Mouse (Mus musculus): ENCODE results near the gene Mon2.
"Not testable (repeated sequence)": the region's sequence is repeated elsewhere in the genome, so short reads cannot be mapped to it uniquely, and the experiment has no call there.

Mon2 gene

DNA sequence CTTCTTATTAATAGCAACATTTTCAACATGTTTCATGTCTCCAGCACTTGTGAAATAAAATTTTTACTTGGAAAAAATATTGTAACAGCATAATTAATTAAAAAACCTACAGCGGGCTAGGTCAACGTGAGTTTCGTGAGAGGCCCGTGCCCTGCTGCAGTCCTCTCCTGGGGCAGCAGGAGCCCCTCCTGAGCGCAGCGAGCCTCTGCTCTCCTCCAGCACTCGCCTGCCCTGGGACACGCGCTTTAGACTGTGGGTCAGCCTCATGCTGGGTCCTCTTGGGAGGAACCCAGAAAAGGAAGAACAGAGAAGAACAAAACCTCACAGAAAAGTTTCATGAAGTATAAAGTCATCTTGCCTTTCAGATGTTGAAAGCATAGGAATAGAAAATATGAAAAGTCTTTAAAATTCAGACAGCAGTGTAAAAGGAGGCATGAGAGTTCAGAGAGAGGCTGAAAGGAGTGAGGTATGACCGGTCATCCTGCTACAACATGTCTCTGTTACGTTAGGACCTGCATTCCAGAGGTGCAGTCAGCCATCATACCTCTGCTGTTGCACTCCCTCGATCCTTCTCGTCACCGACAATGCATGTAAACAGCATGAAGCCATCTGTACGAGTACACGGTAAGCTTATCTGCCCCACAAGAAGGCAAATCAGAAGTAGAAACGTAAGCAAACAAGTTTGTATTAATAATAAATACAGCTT lies 81.8 kb downstream of the Mon2 start:
- no peak for DNase-seq (ENCODE audit: extremely low spot score, low read depth, low spot score)

DNA sequence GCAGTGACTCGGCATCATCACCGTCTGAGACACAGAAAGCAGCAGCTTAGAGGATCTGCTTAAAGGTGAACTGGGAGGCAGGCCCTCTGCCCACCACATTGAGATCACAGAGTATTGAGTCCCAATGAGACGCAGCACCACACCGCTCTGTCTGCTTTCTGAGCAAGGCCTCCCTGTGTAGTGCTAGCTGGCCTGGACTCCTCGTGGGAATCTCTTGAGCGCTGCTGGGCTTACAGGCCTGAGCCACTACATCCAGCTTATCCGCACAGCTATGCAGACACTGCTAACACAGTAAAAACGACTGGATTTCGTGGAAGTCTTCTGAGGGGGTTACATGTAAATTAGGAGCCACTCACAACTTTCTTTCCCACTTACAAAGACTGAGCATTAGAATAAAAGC lies 84.7 kb downstream of the Mon2 start:
- DNase-seq (ENCODE audit: extremely low spot score, low read depth, low spot score), result no peak

DNA sequence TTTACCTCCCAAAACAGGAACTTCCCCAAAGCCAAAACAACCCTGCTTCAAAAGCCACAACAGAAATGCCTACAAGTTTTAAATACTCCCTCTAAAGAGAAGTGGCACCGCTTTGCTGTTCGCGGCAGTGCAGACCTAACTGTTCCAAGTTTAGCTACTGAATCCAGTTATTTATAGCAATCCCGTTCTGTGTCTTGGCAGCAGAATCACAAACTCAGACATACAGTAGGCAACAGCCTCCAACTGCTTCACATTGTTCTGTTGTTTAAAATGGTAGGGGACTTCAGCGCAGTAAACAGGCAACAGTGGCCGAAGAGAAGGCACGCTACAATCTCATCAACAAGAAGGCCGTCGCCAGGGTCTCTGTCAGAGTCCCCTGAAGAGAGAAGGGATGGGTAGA lies 85.3 kb downstream of the Mon2 start:
- DNase-seq (ENCODE audit: extremely low spot score, low read depth, low spot score), result no peak

DNA sequence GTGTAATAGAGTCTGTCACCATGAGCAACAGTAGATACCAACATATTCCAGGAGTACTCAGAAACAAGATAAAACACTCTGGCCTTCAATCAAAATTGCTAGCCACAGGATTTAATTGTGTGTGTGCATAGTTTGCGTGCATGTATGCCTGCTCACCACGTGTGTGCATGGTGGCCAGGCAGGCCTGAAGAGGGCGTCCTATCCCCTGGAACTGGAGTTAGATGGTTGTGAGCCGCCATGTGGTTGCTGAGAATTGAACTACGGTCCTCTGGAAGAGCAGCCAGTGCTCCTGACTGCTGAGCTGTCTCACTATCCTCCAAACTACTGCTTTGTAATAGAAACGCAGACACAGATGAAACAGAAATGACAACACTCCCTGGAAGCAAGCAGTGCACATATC lies 85.7 kb downstream of the Mon2 start:
- DNase-seq (ENCODE audit: extremely low spot score, low read depth, low spot score), result no peak

DNA sequence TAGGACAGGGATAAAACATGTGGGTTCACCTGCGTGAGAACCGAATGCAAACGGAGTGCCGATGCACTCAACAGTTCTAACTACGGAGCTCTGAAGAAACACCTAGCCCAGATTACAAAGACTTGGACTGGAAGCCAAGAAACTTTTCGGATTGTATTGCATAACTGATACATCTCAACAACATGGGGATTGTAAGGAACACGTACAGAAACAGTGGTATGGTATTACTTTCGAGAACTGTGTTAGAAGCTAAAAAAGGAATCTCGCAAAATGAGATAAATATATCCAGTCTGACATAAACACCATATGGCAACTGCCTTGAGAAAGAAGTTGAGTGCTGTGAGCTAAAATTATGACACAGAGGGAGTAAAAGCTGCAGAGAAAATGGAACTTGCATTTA lies 86.4 kb downstream of the Mon2 start:
- no peak for DNase-seq (ENCODE audit: extremely low spot score, low read depth, low spot score)

DNA sequence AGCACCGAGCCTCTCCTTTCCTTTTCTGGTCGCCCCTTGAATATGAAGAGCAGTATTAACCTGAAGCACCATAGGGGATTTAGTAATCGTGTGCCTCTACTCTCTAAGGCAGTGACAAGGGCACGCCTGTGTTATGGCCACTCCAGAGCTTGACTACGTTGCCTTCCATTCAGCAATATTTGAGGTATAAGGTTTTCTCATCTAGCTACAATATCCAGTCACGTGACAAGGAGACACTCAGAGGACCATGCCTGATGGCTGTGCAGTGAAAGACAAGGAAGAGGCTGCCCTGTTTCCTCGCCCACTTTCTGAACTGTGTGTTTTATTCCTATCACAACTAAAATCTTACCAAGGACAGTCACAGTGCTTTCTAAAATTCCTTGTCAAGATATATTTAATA lies 87.9 kb downstream of the Mon2 start:
- DNase-seq (ENCODE audit: extremely low spot score, low read depth, low spot score), result no peak

DNA sequence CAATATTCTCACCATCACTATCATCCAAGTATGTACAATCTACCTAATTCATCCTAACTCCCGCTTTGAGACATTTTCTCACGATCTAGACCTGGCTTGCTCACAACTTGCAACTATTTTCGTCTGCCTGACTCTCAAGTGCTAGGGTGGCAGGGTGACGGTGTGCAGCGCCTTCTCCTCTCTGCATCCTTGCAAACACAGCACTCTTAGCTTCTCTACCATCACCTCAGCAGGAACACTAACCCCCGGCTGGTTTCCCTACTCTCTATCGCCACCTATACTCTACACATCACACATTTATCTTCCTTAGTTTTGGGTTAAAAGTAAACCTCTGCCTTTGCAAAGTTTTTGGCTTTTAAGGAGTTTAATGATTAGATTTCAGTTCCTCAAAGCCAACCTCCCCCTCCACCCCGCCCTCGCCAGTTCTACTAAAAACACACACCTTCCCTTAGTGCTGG lies 88.6 kb downstream of the Mon2 start:
- no peak for DNase-seq (ENCODE audit: extremely low spot score, low read depth, low spot score)

DNA sequence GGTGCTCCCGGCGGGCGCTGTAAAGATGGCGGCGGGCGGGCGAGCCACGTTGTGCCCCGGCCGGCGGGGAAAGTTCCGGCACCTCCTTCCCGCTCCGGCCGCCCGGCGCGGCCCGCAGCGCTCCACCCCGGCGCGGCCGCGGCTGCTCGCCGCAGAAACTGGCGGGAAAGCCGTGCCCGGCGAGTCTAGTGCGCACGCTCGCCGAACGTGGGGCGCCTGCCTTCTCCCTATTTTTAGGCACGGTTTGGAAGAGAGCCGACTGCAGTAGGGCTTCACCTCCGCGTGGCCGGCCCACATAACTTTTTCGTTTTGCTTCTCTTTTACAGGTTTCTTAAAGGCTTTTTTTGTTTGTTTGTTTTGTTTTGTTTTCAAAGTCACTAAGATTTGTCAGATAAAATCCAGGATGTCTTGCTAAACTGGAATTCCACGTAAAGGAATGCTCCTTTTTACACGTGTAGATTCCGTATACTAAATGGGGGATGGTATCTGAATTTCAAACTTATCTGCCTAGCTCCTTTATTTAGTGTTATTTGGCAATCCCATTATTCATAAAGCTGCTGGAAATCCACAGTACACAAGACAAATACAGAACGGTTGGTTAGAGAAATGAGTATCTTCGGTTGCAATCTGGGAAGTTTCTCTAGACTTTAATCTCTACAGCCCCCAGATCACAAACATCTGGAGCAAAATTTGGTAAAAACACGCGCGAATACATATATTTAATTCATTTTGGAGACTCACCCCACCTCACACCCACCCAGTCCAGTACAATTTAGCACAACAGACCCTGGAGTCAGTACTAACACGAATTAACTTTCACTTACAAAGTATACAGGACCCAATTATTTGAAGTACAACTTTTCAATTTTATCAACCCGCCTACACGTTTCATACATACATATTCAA lies 89.7 kb downstream of the Mon2 start:
- DNase-seq (ENCODE audit: extremely low spot score, low read depth, low spot score), result no peak

DNA sequence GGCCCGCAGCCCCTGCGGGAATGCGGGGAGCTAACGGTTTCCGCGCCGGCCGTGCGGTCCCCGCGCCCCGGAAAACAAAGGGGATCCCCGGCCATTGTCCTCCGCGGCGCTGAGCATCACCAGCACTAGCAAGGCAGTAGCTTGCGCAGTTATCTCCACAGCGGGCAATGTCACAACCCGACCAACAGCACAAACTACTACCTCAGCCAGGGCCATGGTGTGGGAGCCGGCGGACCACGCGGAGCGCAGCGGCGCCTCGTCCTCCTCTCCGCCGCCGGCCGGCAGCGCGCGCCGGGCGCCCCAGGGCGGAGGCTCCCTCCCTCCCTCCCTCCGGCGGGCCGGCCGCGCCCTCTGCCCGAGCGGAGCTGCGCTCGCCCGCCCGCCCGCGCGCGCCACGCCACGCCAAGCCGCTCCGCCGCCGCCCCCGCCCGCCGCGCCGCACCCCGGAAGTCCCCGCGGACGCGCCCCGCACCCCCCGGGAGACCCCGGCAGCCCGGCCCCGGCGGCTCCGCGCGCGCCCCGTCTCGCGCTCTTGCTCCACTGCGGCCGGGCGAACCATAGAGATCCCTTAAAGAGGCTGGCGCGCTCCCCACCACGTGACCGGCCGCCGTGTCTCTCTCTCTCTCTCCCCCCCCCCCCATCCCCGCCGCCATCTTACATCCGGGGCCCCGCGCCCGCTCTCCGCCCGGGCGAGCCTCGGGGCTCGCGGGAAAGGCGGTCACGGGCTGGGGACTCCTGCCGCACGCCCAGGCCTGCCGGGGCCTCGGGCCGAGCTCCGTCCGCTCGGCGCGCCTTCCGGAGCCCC lies 90.6 kb downstream of the Mon2 start:
- DNase-seq (ENCODE audit: extremely low spot score, low read depth, low spot score), result no peak

DNA sequence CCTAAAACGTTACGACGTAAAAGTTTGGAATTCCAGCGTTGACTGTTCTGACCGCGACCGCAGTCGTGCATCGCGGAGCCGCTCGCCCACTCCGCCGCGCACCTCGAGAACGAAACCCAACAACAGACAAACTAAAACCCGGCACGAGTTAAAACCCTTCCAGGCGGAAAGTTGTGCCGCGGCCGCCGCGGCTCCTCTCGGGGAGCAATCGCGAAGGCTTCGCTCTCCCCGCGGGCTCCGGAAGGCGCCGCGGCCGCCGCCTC lies 91.1 kb downstream of the Mon2 start:
- no peak for DNase-seq (ENCODE audit: extremely low spot score, low read depth, low spot score)

DNA sequence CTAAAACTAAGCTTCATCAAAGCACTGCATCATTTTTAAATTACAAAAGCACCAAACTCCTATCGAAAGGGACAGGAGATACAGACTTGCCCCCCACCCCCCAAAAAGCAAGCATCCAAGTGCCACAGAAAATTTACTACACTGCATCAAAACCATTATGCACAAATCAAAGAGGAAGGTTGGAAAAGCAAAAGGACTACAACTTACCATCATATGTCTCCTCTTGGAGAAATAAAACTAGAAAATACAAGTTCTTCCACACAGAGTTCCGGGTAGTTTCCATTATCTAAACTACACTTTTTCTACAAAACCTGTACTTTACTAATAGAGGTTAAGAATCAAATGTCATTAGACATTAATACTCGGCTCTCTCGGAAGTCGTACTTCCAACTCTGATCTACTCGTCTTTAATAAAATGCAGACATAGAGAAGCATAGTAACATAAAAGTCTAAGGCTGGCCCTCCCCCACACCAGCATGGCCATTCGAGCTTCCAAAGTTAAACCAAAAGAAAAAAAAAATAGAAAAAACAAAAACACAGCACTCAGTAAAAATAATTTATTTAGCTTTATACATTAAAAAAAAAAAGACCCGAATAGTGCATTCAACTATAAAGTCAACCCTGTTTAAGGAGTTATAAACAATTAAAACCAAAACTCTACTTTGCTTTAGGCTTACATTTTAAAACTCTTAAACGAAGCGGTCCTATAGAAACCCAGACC lies 91.6 kb downstream of the Mon2 start:
- no peak for DNase-seq (ENCODE audit: extremely low spot score, low read depth, low spot score)

DNA sequence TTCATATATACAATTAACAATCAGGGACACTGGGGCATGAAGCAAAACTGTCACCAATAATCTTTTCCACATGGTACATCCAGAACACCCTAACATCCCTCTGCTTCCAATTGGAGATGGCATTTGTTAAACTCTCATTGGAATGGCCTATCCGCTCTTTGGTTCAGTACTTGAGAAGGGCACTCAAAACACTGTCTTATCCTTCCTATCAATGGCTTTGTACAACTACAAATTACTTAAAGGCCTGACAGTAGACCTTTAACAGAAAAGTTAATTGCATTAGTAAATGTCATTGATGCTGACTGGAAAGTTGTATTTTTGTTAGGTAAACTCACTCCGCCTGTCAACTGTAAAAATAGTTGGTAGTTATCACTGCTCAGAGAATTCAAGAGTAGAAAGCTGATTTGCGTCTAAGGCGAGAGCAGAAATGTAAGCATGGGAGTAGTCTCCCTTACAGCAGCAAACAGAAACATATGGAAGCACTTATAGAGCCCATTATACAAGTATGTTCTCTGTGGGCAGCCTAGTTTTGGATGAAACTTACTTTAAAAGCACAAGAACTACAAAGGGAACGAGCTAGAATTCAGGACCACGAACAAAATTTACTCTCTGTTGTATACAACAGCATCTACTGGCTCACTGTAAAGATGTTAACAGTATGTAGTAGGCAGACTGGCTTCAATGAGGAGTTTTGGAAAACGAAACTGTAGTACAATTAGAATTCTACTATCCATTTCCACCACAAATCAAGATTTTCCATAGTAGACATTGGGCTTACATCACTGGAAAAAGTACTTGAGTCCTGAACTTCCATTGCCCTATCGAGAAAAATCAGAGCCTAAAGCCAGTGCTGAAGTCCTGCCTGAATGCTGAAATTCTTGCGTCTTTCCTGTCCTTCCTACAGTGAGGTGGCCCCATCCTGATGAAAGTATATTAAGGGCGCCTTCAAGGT lies 92.5 kb downstream of the Mon2 start:
- no peak for DNase-seq (ENCODE audit: extremely low spot score, low read depth, low spot score)

DNA sequence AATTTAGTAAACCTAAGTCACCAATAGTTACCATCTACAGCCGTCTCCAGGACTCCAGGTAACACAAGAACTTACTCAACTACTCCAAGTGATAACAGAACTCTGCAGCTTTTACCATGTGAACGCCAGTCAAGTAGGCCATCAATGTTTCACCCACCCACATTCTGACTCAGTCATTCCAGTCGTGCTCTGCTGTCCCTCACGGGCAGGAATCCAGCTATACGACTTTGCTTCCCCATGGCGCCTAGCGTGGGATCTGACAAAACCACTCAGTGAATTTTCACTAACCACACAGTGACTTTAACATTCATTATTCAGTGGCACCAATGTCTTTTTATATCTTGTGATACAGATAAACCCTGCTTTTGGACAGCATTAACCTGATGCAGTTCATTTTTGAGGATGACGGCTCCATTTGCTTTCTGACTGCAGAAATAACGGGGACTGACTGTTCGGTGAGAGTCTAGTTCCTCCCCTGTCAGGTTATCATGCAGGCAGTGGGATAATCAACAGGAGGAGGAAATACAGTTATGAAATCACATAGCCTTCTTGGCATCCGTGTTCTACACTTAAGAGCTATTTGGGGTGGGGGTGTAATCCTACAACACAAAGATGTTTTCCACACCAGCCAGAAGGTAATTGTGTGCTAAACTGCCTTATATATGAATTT lies 93.3 kb downstream of the Mon2 start:
- DNase-seq (ENCODE audit: extremely low spot score, low read depth, low spot score), result no peak

DNA sequence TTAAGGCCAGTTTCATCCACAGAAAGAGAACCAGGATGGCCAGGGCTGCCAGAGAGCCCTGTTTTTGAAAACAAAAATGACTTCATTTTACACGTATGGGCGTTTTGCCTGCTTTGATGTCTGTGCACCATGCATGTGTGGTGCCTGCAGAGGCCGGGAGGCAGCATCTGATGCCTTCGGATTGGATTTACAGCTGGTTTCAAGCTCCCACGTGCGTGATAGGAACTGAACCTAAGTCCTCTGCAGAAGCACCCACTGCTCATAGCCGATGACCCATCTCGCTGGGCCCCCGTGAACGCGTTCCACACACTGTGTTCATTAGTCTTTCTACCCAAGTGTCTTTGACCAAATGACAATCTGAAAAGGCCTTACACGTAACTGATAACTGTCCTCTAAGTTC lies 96.2 kb downstream of the Mon2 start:
- no peak for DNase-seq (ENCODE audit: extremely low spot score, low read depth, low spot score)

DNA sequence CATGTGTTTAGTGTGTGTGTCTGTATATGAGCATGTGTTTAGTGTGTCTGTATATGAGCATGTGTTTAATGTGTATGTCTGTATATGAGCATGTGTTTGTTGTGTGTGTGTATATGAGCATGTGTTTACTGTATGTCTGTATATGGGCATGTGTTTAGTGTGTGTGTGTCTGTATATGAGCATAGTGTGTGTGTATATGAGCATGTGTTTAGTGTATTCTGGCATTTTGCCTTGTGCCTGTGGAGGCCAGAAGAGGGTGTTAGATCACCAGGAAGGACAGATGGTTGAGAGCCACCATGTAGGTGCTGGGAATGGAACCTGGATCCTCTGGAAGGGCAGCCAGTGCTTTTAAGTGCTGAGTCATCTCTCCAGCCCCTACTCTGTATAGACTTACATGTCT lies 96.9 kb downstream of the Mon2 start:
- DNase-seq (ENCODE audit: extremely low spot score, low read depth, low spot score), result no peak

DNA sequence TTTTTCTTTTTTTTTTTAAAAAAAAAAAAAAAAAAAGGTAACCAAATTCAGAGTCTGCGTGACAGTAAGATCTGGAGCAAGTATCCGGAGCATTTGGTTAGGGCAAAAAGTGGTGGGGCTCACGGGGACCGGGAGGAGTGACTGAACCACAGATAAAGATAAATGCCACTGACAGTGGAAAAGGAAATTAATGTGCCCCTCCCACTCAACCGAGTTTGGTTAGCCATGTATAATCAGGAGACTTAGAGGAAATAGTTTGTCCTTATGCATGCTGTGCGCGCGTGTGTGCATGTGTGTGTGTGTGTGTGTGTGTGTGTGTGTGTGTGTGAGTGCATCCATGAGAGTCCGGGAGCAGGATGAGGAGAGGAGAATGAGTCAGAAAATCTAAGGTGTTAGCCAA lies 100.3 kb downstream of the Mon2 start:
- no peak for DNase-seq (ENCODE audit: extremely low spot score, low read depth, low spot score)

DNA sequence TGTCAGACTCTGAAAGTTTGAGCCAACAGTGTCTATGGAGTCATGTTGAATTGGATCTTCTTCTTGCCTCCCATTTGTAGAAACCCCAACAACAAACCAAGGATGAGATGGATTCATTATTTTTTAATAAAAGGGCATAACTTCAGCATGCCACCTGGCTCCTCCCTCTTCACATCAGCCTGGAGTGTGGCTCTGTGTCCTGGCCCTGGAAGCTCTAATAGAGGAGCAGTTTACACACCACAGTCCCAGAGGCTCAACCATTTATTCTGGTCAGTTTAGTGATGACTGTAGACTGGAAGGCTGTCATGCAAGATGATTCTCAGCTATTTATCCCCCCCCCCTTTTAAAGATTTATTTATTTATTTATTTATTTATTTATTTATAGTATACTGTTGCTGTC lies 103.1 kb downstream of the Mon2 start:
- no peak for DNase-seq (ENCODE audit: extremely low spot score, low read depth, low spot score)

DNA sequence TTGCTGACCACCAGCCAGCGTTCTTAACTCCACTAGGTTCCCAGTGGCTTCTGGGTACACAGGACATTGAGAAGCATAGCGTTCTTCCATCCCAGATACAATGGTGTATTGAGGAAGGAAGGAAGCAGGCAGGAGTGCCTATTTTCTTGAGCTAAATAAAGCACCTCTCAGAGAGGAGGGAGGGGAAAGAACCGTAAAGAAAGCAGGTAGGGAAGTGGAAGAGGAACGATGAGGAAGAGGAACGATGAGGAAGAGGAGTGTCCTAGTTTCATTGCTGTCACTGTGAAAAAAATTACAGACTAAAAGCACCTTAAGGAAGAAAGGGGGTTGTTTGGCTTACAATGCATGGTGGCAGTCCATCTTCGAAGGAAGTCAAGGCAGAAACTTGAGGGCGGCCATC lies 106.1 kb downstream of the Mon2 start:
- DNase-seq (ENCODE audit: extremely low spot score, low read depth, low spot score), result no peak

DNA sequence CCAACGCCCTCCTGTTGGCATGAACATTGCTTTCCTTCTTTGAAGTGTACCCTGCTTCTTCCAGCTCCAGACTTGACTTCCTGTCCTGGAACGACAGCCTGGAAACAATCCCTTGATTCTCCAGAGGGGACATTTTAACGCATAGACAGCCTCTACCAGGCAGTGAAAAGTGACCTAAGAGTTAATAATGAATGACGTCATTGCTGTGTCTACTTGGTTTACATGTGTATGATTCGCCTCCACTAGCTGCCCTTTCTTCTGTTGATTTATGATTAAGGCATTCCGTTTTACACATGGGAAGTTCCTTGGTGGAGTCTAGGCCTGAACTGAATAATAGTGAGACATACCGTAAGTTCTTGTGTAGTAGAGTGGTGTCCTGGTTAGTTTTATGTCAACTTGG lies 109.9 kb downstream of the Mon2 start:
- DNase-seq (ENCODE audit: extremely low spot score, low read depth, low spot score), result no peak

DNA sequence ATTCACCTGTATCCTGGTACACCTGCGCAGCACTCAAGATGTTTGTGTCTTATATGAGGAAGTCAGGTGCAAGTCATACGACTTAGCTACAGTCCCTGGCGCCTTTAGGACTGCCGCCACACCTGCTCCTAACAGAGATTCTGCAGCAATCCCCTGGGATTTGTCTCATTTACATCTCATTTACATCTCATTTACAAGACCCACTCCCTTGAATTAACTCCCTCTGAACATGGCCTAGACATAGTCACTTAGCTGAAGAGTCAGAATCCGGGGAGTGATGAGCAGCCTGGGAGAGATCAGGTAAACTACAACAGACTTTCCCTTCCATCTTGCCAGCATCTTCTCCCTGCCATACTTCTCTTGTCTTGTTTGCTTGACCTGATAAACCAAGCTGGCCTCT lies 110.7 kb downstream of the Mon2 start:
- DNase-seq (ENCODE audit: extremely low spot score, low read depth, low spot score), result not testable (repeated sequence)
